Mouse (Mus musculus) lung, embryonic 15.5 days (tissue): ENCODE measurements around the gene Smoc1. TPM values are rescaled to one million over a fixed set of nuclear protein-coding genes. Genes with fewer than 3 reads are reported as not detected.

ENCODE experiments used
- ATAC-seq: fragments of 200-750 bp; cut with Nextera tagmentation; 2 replicates; pipeline ENCODE4 v1.8.0; 2017; ENCODE audit warnings: moderate number of reproducible peaks, borderline replicate concordance; ENCODE audit not compliant: low FRiP score, low TSS enrichment; ENCODE audit errors: extremely low read depth
- H3K27ac ChIP-seq: fragments of 300-500 bp; sonication (generic); 2 replicates; pipeline ENCODE4 v1.5.1; 2015; ENCODE audit warnings: moderate library complexity, mild to moderate bottlenecking, inconsistent platforms
- H3K27me3 ChIP-seq: fragments of 300-500 bp; sonication (generic); 2 replicates; pipeline ENCODE4 v1.6.1; 2015; ENCODE audit warnings: inconsistent platforms
- H3K36me3 ChIP-seq: fragments of 300-500 bp; sonication (generic); 2 replicates; pipeline ENCODE4 v1.6.1; 2015; ENCODE audit warnings: inconsistent platforms
- H3K4me1 ChIP-seq: fragments of 300-500 bp; sonication (generic); 2 replicates; pipeline ENCODE4 v1.6.1; 2015; ENCODE audit warnings: inconsistent platforms
- H3K4me2 ChIP-seq: fragments of 300-500 bp; sonication (generic); 2 replicates; pipeline ENCODE4 v1.6.1; 2015; ENCODE audit warnings: inconsistent platforms, mild to moderate bottlenecking, moderate library complexity
- H3K4me3 ChIP-seq: fragments of 300-500 bp; sonication (generic); 2 replicates; pipeline ENCODE4 v1.5.1; 2015; ENCODE audit warnings: mild to moderate bottlenecking, inconsistent platforms
- H3K9ac ChIP-seq: fragments of 300-500 bp; sonication (generic); 2 replicates; pipeline ENCODE4 v1.6.1; 2015; ENCODE audit warnings: inconsistent platforms
- H3K9me3 ChIP-seq: fragments of 300-500 bp; sonication (generic); 2 replicates; pipeline ENCODE4 v1.6.1; 2016; ENCODE audit warnings: inconsistent platforms
- WGBS: fragments of 180-500 bp; shearing (Covaris S2); methylation state at CpG from one replicate; pipeline ENCODE4 v1.1.7; 2015; 5-methylcytosine and 5-hydroxymethylcytosine counted together
- polyA plus RNA-seq: library from polyadenylated mRNA; unstranded; fragments of >200 nt; fragmentation: Nextera tagmentation; extraction: Ambion mirVana; gene quantifications from 2 replicates; pipeline ENCODE4 v1.2.1, GENCODE M21; 2015

Smoc1 gene
- polyA plus RNA-seq, 1 experiment from 2014 or later, result 1.3 TPM

DNA sequence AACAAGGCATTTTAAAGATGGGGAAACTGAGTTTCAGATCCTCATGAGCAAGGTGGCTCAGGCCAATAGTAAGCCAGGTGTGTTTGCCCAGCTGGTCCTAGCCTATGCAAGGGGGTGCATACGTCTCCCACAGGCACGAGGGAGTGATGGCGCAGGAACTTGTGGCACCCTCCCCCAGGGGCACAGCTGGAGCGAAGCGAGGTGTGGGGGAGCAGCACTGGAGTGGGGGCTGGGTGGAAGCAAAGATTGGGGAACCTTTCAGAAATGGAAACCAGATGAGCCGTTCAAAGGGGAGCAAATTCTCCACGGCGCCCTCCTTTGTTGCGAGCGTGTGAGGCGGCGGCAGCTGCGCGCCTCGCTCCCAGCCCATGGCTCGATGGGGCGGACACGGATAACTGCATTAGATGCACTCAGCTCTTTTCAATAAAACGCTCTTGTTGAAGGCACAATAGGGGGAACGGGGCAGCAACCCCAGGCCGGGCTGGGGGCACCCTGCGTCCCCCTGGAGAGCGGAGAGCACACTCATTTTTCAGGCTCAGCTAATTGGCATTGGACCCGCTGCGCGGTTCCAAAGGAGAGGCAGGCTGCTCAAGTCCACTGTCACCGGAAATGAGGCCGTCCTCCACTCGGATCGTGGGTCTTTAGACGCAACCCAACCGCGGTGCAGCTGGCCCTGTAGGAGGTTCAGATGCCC is 27.9 kb upstream of the Smoc1 start:
- WGBS, result 7% methylated on average over 33 of the region's 33 CpGs
- no peak for ATAC-seq
- Histone ChIP-seq H3K27me3 (peaks cover 15% of the 10 kb centered on the region), H3K9me3 (no peaks in the 10 kb centered on the region), H3K4me3 (peak overlapping the region; percentile 12; the same call in 1 of the 2 replicates), H3K27ac (no peak overlapping the region), H3K36me3 (no peaks in the 10 kb centered on the region), H3K9ac (no peak overlapping the region), H3K4me2 (peak overlapping the region; percentile 39), H3K4me1 (0 out of 2 replicates have a peak, but pooled peaks cover 3% of the 10 kb centered on the region)

DNA sequence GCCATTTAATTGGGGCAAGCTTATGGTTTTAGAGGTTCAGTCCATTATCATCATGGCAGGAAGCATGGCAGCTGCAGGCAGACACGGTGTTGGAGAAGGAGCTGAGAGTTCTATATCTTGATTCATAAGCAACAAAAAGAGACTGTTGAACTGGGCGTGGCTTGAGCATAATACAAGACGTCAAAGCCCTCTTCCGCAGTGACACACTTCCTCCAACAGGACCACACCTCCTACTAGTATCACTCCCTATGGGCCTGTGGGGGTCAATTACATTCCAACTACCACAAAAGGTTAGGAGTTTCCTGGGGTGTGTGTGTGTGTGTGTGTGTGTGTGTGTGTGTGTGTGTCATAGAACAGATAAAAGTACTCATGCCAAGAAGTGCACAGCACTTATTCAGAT is 25.7 kb upstream of the Smoc1 start:
- Histone ChIP-seq H3K4me3 (no peak overlapping the region), H3K27me3 (peaks cover 15% of the 10 kb centered on the region), H3K4me2 (no peak overlapping the region), H3K4me1 (0 out of 2 replicates have a peak, but pooled peaks cover 3% of the 10 kb centered on the region), H3K27ac (no peak overlapping the region), H3K9ac (no peak overlapping the region), H3K36me3 (no peaks in the 10 kb centered on the region), H3K9me3 (no peaks in the 10 kb centered on the region)
- WGBS, result 65% methylated on average over 4 of the region's 4 CpGs
- ATAC-seq, result no peak

- Histone ChIP-seq H3K27ac (no peak overlapping the region), H3K9me3 (no peaks in the 10 kb centered on the region), H3K4me1 (0 out of 2 replicates have a peak, but pooled peaks cover 3% of the 10 kb centered on the region), H3K4me2 (no peak overlapping the region), H3K9ac (no peak overlapping the region), H3K4me3 (no peak overlapping the region), H3K27me3 (peaks cover 15% of the 10 kb centered on the region), H3K36me3 (no peaks in the 10 kb centered on the region)
- WGBS, result 48% methylated on average over 13 of the region's 13 CpGs
- no peak for ATAC-seq
Observed at GRCm38 (mm10) chr12:81002841-81003635, 23.6 kb upstream of the Smoc1 start.

DNA sequence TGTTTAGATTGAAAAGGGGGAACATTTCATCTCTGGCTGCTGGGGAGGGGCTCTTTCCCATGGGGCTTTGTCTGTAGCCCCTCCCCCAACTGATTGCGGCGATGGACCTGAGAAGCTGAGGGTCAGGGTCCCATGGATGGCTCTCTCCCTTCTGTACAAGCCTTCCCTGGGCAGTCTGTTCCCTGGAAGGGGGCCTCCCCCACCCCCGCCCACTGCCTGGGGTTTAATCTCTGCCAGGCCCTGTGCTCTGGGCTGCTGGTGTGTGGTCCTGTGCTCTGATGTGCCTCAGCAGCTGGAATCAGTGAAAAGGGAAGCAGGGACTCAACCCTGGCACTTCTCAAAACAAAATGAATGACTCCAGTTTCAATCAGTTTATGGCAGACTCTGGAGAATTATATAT is 16.8 kb upstream of the Smoc1 start:
- no peak for ATAC-seq
- no peak overlapping the region for H3K4me2 ChIP-seq

GRCm38 (mm10) chr12:81011994-81012393 is 14.6 kb upstream of the Smoc1 start:
- WGBS, result 78% methylated on average over 2 of the region's 2 CpGs
- H3K9ac ChIP-seq, result no peak overlapping the region

More for the DNA sequence above, 16.8 kb upstream of the Smoc1 start:
- Histone ChIP-seq H3K4me1 (no peaks in the 10 kb centered on the region), H3K4me3 (no peak overlapping the region), H3K9ac (no peak overlapping the region), H3K9me3 (no peaks in the 10 kb centered on the region), H3K27me3 (no peaks in the 10 kb centered on the region), H3K36me3 (no peaks in the 10 kb centered on the region), H3K27ac (no peak overlapping the region)
- 16% methylated on average over 3 of the region's 3 CpGs for WGBS

GRCm38 (mm10) chr12:81013496-81013895 is 13.1 kb upstream of the Smoc1 start:
- H3K9ac ChIP-seq, result no peak overlapping the region
- no peaks in the 10 kb centered on the region for H3K4me1 ChIP-seq
- WGBS, result 60% methylated on average over 11 of the region's 11 CpGs
- H3K9me3 ChIP-seq, result no peaks in the 10 kb centered on the region
- no peak overlapping the region for H3K4me2 ChIP-seq
- no peak for ATAC-seq
- no peaks in the 10 kb centered on the region for H3K36me3 ChIP-seq
- no peak overlapping the region for H3K27ac ChIP-seq
- no peak overlapping the region for H3K4me3 ChIP-seq
- no peaks in the 10 kb centered on the region for H3K27me3 ChIP-seq

More at GRCm38 (mm10) chr12:81011994-81012393, 14.6 kb upstream of the Smoc1 start:
- H3K27me3 ChIP-seq, result no peaks in the 10 kb centered on the region
- H3K9me3 ChIP-seq, result no peaks in the 10 kb centered on the region
- H3K36me3 ChIP-seq, result no peaks in the 10 kb centered on the region
- no peak overlapping the region for H3K4me2 ChIP-seq
- no peak for ATAC-seq
- H3K4me1 ChIP-seq, result no peaks in the 10 kb centered on the region
- H3K27ac ChIP-seq, result no peak overlapping the region
- H3K4me3 ChIP-seq, result no peak overlapping the region

- 82% methylated on average over 12 of the region's 12 CpGs for WGBS
- no peak overlapping the region for H3K9ac ChIP-seq
- ATAC-seq, result no peak
- no peaks in the 10 kb centered on the region for H3K27me3 ChIP-seq
- no peaks in the 10 kb centered on the region for H3K9me3 ChIP-seq
- H3K36me3 ChIP-seq, result no peaks in the 10 kb centered on the region
- no peaks in the 10 kb centered on the region for H3K4me1 ChIP-seq
- no peak overlapping the region for H3K4me3 ChIP-seq
- H3K27ac ChIP-seq, result no peak overlapping the region
- H3K4me2 ChIP-seq, result no peak overlapping the region
Observed at GRCm38 (mm10) chr12:81017624-81018023, 9.0 kb upstream of the Smoc1 start.

DNA sequence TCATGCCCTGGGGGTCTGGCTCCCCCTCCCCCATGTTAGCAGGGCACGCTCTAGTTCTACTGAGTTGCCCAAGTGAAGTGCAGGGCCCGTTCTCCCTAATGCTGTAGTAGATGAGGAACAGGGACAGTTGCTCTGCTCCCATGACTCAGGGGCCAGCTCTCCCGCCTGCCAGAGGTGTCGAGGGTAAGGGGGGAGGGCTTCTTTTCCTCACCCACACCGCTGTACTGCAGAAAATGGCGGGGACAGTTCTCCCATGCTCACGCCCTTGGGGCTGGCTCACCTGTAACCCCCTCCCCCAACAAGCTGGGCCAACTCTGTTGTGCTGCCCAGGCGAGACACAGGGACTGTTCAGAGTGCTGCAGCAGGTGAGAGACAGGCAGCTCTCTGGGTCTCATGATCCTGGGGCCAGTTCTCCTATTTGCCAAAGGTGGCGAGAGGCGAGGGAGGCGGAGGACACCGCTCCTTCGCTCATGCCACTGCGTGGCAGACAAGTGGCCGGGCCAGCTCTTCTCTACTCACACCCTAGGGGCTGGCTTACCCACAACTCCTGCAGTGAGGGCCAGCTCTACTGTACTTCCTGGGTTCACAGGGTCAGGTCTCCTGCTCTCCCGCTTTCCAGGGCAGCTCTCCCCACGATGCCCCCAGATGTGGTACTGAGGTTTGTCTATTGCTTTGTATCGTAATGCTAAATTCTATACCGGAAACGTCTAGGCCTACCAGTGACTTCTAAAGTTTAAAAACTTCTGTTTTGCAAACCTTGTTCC is 7.9 kb upstream of the Smoc1 start:
- no peak overlapping the region for H3K4me2 ChIP-seq
- WGBS, result 77% methylated on average over 20 of the region's 20 CpGs
- H3K27me3 ChIP-seq, result no peaks in the 10 kb centered on the region
- no peaks in the 10 kb centered on the region for H3K9me3 ChIP-seq
- no peaks in the 10 kb centered on the region for H3K4me1 ChIP-seq
- H3K27ac ChIP-seq, result no peak overlapping the region
- H3K9ac ChIP-seq, result no peak overlapping the region
- H3K4me3 ChIP-seq, result peak overlapping the region; percentile 9; the same call in 1 of the 2 replicates
- ATAC-seq, result no peak
- no peaks in the 10 kb centered on the region for H3K36me3 ChIP-seq

GRCm38 (mm10) chr12:81019280-81019935 is 7.2 kb upstream of the Smoc1 start:
- Histone ChIP-seq H3K27ac (no peak overlapping the region), H3K36me3 (no peaks in the 10 kb centered on the region), H3K4me2 (no peak overlapping the region), H3K4me3 (no peak overlapping the region), H3K27me3 (0 out of 2 replicates have a peak, but pooled peaks cover 3% of the 10 kb centered on the region), H3K9ac (no peak overlapping the region), H3K4me1 (no peaks in the 10 kb centered on the region), H3K9me3 (no peaks in the 10 kb centered on the region)
- 74% methylated on average over 7 of the region's 7 CpGs for WGBS
- no peak for ATAC-seq

DNA sequence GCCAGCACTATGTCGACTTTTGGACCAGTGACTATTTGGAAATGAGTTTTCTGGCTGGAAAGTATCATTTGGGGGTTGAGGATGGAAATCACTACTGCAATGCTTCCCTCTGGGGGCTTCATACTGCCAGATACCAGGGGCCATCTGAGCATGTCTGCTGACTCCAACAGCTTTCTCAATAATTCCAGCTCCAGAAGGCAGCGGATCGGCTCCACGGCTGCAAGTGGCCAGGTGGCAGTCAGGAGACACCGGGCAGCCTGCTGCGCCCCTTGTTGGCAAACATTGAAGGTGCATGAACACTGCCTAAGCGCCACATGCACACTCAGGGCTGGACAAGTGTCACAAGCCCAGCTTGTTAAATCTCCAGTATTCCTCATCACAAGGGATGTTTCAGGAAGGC is 2.2 kb upstream of the Smoc1 start:
- peaks cover 50% of the 10 kb centered on the region for H3K27me3 ChIP-seq
- no peaks in the 10 kb centered on the region for H3K9me3 ChIP-seq
- no peak overlapping the region for H3K4me2 ChIP-seq
- no peak overlapping the region for H3K4me3 ChIP-seq
- ATAC-seq, result no peak
- 84% methylated on average over 7 of the region's 7 CpGs for WGBS
- H3K9ac ChIP-seq, result no peak overlapping the region
- H3K4me1 ChIP-seq, result peaks cover 8% of the 10 kb centered on the region
- H3K27ac ChIP-seq, result no peak overlapping the region
- no peaks in the 10 kb centered on the region for H3K36me3 ChIP-seq

GRCm38 (mm10) chr12:81024993-81025392 is 1.6 kb upstream of the Smoc1 start:
- 60% methylated on average over 2 of the region's 2 CpGs for WGBS
- H3K36me3 ChIP-seq, result no peaks in the 10 kb centered on the region
- H3K4me1 ChIP-seq, result peaks cover 8% of the 10 kb centered on the region
- no peak for ATAC-seq
- H3K27me3 ChIP-seq, result peaks cover 56% of the 10 kb centered on the region
- H3K9me3 ChIP-seq, result no peaks in the 10 kb centered on the region
- H3K27ac ChIP-seq, result no peak overlapping the region
- no peak overlapping the region for H3K4me3 ChIP-seq
- H3K9ac ChIP-seq, result no peak overlapping the region
- H3K4me2 ChIP-seq, result no peak overlapping the region
